8 mouse cellular contexts compared by ENCODE assay signal in genomic region chr8:13339646-13339990, GRCm38 (mm10). TPM values are rescaled to one million over a fixed set of nuclear protein-coding genes. Genes with fewer than 3 reads are reported as not detected.
A peak's percentile ranks its signal among the peaks of the same experiment; 100 is the strongest.
DNase-seq lines count a peak whose midpoint lies in the region; ATAC-seq lines count a peak whose summit lies in the region.

No protein-coding gene starts in this region.

- H3K36me3 ChIP-seq in lung, embryonic 15.5 days: peaks cover 39% of the 10 kb centered on the region
- H3K36me3 ChIP-seq in embryonic facial prominence, embryonic 13.5 days: peaks cover 44% of the 10 kb centered on the region
- peaks cover 10% of the 10 kb centered on the region for H3K36me3 ChIP-seq in limb, embryonic 11.5 days (ENCODE audit: control insufficient read depth, insufficient read depth, low read length)

- H3K4me1 ChIP-seq in lung, embryonic 15.5 days: peaks cover 16% of the 10 kb centered on the region
- peaks cover 13% of the 10 kb centered on the region for H3K4me1 ChIP-seq in embryonic facial prominence, embryonic 13.5 days
- H3K4me1 ChIP-seq in limb, embryonic 11.5 days (ENCODE audit: control insufficient read depth, insufficient read depth, low read length): no peaks in the 10 kb centered on the region

- ATAC-seq in lung, embryonic 15.5 days (ENCODE audit: borderline replicate concordance, extremely low read depth, low FRiP score, low TSS enrichment): no peak
- ATAC-seq in embryonic facial prominence, embryonic 13.5 days (ENCODE audit: insufficient number of reproducible peaks, insufficient read depth, low FRiP score, low TSS enrichment, low read depth): no peak
- ATAC-seq in limb, embryonic 11.5 days (ENCODE audit: insufficient number of reproducible peaks, low FRiP score, low TSS enrichment, low read depth): no peak

- WGBS in lung, embryonic 15.5 days: 1% methylated on average over 11 of the region's 11 CpGs
- WGBS in embryonic facial prominence, embryonic 13.5 days: 2% methylated on average over 11 of the region's 11 CpGs
- WGBS in limb, embryonic 11.5 days: 10% methylated on average over 11 of the region's 11 CpGs

- peak overlapping the region; percentile 82; the same call in 1 of the 2 replicates for H3K27ac ChIP-seq in lung, embryonic 15.5 days
- H3K27ac ChIP-seq in embryonic facial prominence, embryonic 13.5 days: no peak overlapping the region
- H3K27ac ChIP-seq in limb, embryonic 11.5 days (replicated peaks; ENCODE audit: low read depth, low read length): peak overlapping the region; percentile 62

- H3K27me3 ChIP-seq in lung, embryonic 15.5 days: no peaks in the 10 kb centered on the region
- no peaks in the 10 kb centered on the region for H3K27me3 ChIP-seq in embryonic facial prominence, embryonic 13.5 days
- no peaks in the 10 kb centered on the region for H3K27me3 ChIP-seq in limb, embryonic 11.5 days (ENCODE audit: control insufficient read depth, insufficient read depth, low read length)

- no peaks in the 10 kb centered on the region for H3K9me3 ChIP-seq in lung, embryonic 15.5 days
- no peaks in the 10 kb centered on the region for H3K9me3 ChIP-seq in embryonic facial prominence, embryonic 13.5 days
- no peaks in the 10 kb centered on the region for H3K9me3 ChIP-seq in limb, embryonic 11.5 days (ENCODE audit: control insufficient read depth, low read length)

- H3K4me2 ChIP-seq in lung, embryonic 15.5 days: peak overlapping the region; percentile 85
- H3K4me2 ChIP-seq in embryonic facial prominence, embryonic 13.5 days: peak overlapping the region; percentile 79
- H3K4me2 ChIP-seq in limb, embryonic 11.5 days (ENCODE audit: low read depth, severe bottlenecking): peak overlapping the region; percentile 77

- peak overlapping the region; percentile 96 for H3K9ac ChIP-seq in lung, embryonic 15.5 days
- peak overlapping the region; percentile 97 for H3K9ac ChIP-seq in embryonic facial prominence, embryonic 13.5 days
- H3K9ac ChIP-seq in limb, embryonic 11.5 days (ENCODE audit: low read length): peak overlapping the region; percentile 93

- DNase-seq in lung, adult 18-20 months: no peak
- DNase-seq in limb, embryonic 11.5 days (ENCODE audit: low spot score): peak; percentile 28
- DNase-seq in retina, embryonic 14.5 days (ENCODE audit: low spot score): peak; percentile 16
- DNase-seq in right cerebral cortex, postnatal 10 days (ENCODE audit: low spot score in 2 of 2): no peak
- DNase-seq in frontal cortex, postnatal 25 days (ENCODE audit: low spot score in 2 of 2): no peak
- DNase-seq in kidney, postnatal 10 days: no peak

- peak overlapping the region; percentile 94 for H3K4me3 ChIP-seq in lung, embryonic 15.5 days
- H3K4me3 ChIP-seq in embryonic facial prominence, embryonic 13.5 days: peak overlapping the region; percentile 85
- H3K4me3 ChIP-seq in limb, embryonic 11.5 days (ENCODE audit: low read depth, low read length): peak overlapping the region; percentile 89

RNA-seq across cellular contexts. Expression of gene Tfdp1, which starts 1.1 kb away (rescaled TPM):
- polyA plus RNA-seq in lung, embryonic 15.5 days (2015; fragmentation: Nextera tagmentation; extraction: Ambion mirVana): 187 TPM in 2 replicates
- polyA plus RNA-seq in embryonic facial prominence, embryonic 13.5 days (2015; fragmentation: Nextera tagmentation; extraction: Ambion mirVana): 164 and 166 TPM in 2 replicates
- 196 and 199 TPM in 2 replicates for polyA plus RNA-seq in limb, embryonic 11.5 days (2014; fragmentation: Nextera tagmentation; extraction: Ambion mirVana)

RNA-seq across cellular contexts. Expression of gene Tmco3, which starts 51.6 kb away (rescaled TPM):
- polyA plus RNA-seq in lung, embryonic 15.5 days (2015; fragmentation: Nextera tagmentation; extraction: Ambion mirVana): 36.8 and 41.0 TPM in 2 replicates
- 53.1 and 62.3 TPM in 2 replicates for polyA plus RNA-seq in embryonic facial prominence, embryonic 13.5 days (2015; fragmentation: Nextera tagmentation; extraction: Ambion mirVana)
- polyA plus RNA-seq in limb, embryonic 11.5 days (2014; fragmentation: Nextera tagmentation; extraction: Ambion mirVana): 35.9 and 38.6 TPM in 2 replicates

RNA-seq across cellular contexts. Expression of gene Dcun1d2, which starts 51.7 kb away (rescaled TPM):
- 22.5 and 23.8 TPM in 2 replicates for polyA plus RNA-seq in lung, embryonic 15.5 days (2015; fragmentation: Nextera tagmentation; extraction: Ambion mirVana)
- polyA plus RNA-seq in embryonic facial prominence, embryonic 13.5 days (2015; fragmentation: Nextera tagmentation; extraction: Ambion mirVana): 33.2 and 33.4 TPM in 2 replicates
- 26.9 and 28.7 TPM in 2 replicates for polyA plus RNA-seq in limb, embryonic 11.5 days (2014; fragmentation: Nextera tagmentation; extraction: Ambion mirVana)

RNA-seq across cellular contexts. Expression of gene Atp4b, which starts 57.0 kb away (rescaled TPM):
- polyA plus RNA-seq in lung, embryonic 15.5 days (2015; fragmentation: Nextera tagmentation; extraction: Ambion mirVana): not detected in 2 replicates
- polyA plus RNA-seq in embryonic facial prominence, embryonic 13.5 days (2015; fragmentation: Nextera tagmentation; extraction: Ambion mirVana): not detected in 2 replicates
- polyA plus RNA-seq in limb, embryonic 11.5 days (2014; fragmentation: Nextera tagmentation; extraction: Ambion mirVana): not detected in 2 replicates

Comparison
In these comparisons a context has a peak if more than half of its experiments do, and no peak if none do; other contexts are left out.
1. DNase-seq: peak in limb, embryonic 11.5 days (single experiment) and retina, embryonic 14.5 days (single experiment); none in lung, adult 18-20 months (0 of 2), right cerebral cortex, postnatal 10 days (0 of 2), frontal cortex, postnatal 25 days (0 of 2) and kidney, postnatal 10 days (single experiment).
2. Peak in every context shown above with its lines, with median percentiles within 50 percentile points of each other: H3K4me2 ChIP-seq, H3K4me3 ChIP-seq and H3K9ac ChIP-seq.